Mouse (Mus musculus): ENCODE data around the gene Lrrc27. TPM values are rescaled to one million over a fixed set of nuclear protein-coding genes. Genes with fewer than 3 reads are reported as not detected.

Lrrc27 gene
- 0.43 and 0.78 TPM in 2 replicates for polyA plus RNA-seq (2015; fragmentation: Nextera tagmentation; extraction: Ambion mirVana)

GRCm38 (mm10) chr7:139212754-139213745 lies at the start of gene Lrrc27, which contains the start of gene Stk32c:
Lrrc27 (plus strand) TSS chr7:139212988.
Stk32c (minus strand) TSS chr7:139213307.
- Histone ChIP-seq H3K4me1 (ENCODE audit: insufficient read depth) (peaks cover 10% of the 10 kb centered on the region), H3K36me3 (replicated peaks; ENCODE audit: insufficient read depth, low read length) (no peaks in the 10 kb centered on the region), H3K4me3 (ENCODE audit: low read depth, low read length) (peak within 1 kb of the TSS; percentile 52), H3K27me3 (ENCODE audit: insufficient read depth, low read length) (no peaks in the 10 kb centered on the region), H3K27ac (ENCODE audit: low read depth) (peak within 1 kb of the TSS; percentile 68), H3K4me2 (ENCODE audit: low read depth, low read length) (peak within 1 kb of the TSS; percentile 77), H3K9ac (replicated peaks) (peak within 1 kb of the TSS; percentile 60), H3K9me3 (ENCODE audit: low read length) (no peaks in the 10 kb centered on the region)
- DNase-seq (peak; percentile 96), ATAC-seq (peak; percentile 99)
- 1% methylated on average over 53 of the region's 53 CpGs for WGBS (ENCODE audit: insufficient replicate concordance)
- no peak for TF ChIP-seq EP300 (IDR thresholded peaks at IDR 0.05; ENCODE audit: low read depth)
- TF ChIP-seq CTCF (IDR thresholded peaks at IDR 0.05; ENCODE audit: low read depth), result 0 out of 2 replicates have a peak, but pooled peaks have one; percentile 10

- no peaks in the 10 kb centered on the region for H3K4me1 ChIP-seq (ENCODE audit: insufficient read depth)
- no peak overlapping the region for H3K9ac ChIP-seq (replicated peaks)
- no peak for TF ChIP-seq EP300 (IDR thresholded peaks at IDR 0.05; ENCODE audit: low read depth)
- no peak for TF ChIP-seq CTCF (IDR thresholded peaks at IDR 0.05; ENCODE audit: low read depth)
- H3K9me3 ChIP-seq (ENCODE audit: low read length), result no peaks in the 10 kb centered on the region; the same call in 1 of the 2 replicates
- no peak for DNase-seq
- no peaks in the 10 kb centered on the region for H3K36me3 ChIP-seq (replicated peaks; ENCODE audit: insufficient read depth, low read length)
- WGBS (ENCODE audit: insufficient replicate concordance), result 52% methylated on average over 5 of the region's 5 CpGs
- no peak overlapping the region for H3K4me3 ChIP-seq (ENCODE audit: low read depth, low read length)
- H3K27ac ChIP-seq (ENCODE audit: low read depth), result no peak overlapping the region
- H3K4me2 ChIP-seq (ENCODE audit: low read depth, low read length), result no peak overlapping the region
- ATAC-seq, result no peak
- H3K27me3 ChIP-seq (ENCODE audit: insufficient read depth, low read length), result no peaks in the 10 kb centered on the region
These were observed 48.4 kb upstream of the Lrrc27 start for GRCm38 (mm10) chr7:139164410-139164809.

GRCm38 (mm10) chr7:139169143-139169542 lies 43.6 kb upstream of the Lrrc27 start:
- no peak overlapping the region for H3K4me3 ChIP-seq (ENCODE audit: low read depth, low read length)
- DNase-seq (no peak), ATAC-seq (no peak)
- H3K9ac ChIP-seq (replicated peaks), result no peak overlapping the region
- no peak overlapping the region for H3K4me2 ChIP-seq (ENCODE audit: low read depth, low read length)
- no peaks in the 10 kb centered on the region for H3K4me1 ChIP-seq (ENCODE audit: insufficient read depth)
- no peaks in the 10 kb centered on the region for H3K27me3 ChIP-seq (ENCODE audit: insufficient read depth, low read length)
- H3K36me3 ChIP-seq (replicated peaks; ENCODE audit: insufficient read depth, low read length), result no peaks in the 10 kb centered on the region
- no peak overlapping the region for H3K27ac ChIP-seq (ENCODE audit: low read depth)
- TF ChIP-seq EP300 (IDR thresholded peaks at IDR 0.05; ENCODE audit: low read depth), result no peak
- no peak for TF ChIP-seq CTCF (IDR thresholded peaks at IDR 0.05; ENCODE audit: low read depth)
- WGBS (ENCODE audit: insufficient replicate concordance), result 48% methylated on average over 4 of the region's 4 CpGs
- no peaks in the 10 kb centered on the region; the same call in 1 of the 2 replicates for H3K9me3 ChIP-seq (ENCODE audit: low read length)

- Histone ChIP-seq H3K9me3 (ENCODE audit: low read length) (no peaks in the 10 kb centered on the region), H3K36me3 (replicated peaks; ENCODE audit: insufficient read depth, low read length) (no peaks in the 10 kb centered on the region), H3K4me3 (ENCODE audit: low read depth, low read length) (no peak overlapping the region), H3K4me1 (ENCODE audit: insufficient read depth) (no peaks in the 10 kb centered on the region), H3K27me3 (ENCODE audit: insufficient read depth, low read length) (no peaks in the 10 kb centered on the region), H3K9ac (replicated peaks) (no peak overlapping the region), H3K4me2 (ENCODE audit: low read depth, low read length) (no peak overlapping the region), H3K27ac (ENCODE audit: low read depth) (no peak overlapping the region)
- DNase-seq (no peak), ATAC-seq (no peak)
- WGBS (ENCODE audit: insufficient replicate concordance), result 80% methylated on average over 5 of the region's 5 CpGs
- no peak for TF ChIP-seq CTCF (IDR thresholded peaks at IDR 0.05; ENCODE audit: low read depth)
- no peak for TF ChIP-seq EP300 (IDR thresholded peaks at IDR 0.05; ENCODE audit: low read depth)
These were observed 33.5 kb upstream of the Lrrc27 start for GRCm38 (mm10) chr7:139179299-139179698.

- no peak for TF ChIP-seq EP300 (IDR thresholded peaks at IDR 0.05; ENCODE audit: low read depth)
- no peak for TF ChIP-seq CTCF (IDR thresholded peaks at IDR 0.05; ENCODE audit: low read depth)
- no peak overlapping the region for H3K4me3 ChIP-seq (ENCODE audit: low read depth, low read length)
- ATAC-seq, result no peak
- DNase-seq, result no peak
- no peaks in the 10 kb centered on the region for H3K4me1 ChIP-seq (ENCODE audit: insufficient read depth)
- no peaks in the 10 kb centered on the region for H3K36me3 ChIP-seq (replicated peaks; ENCODE audit: insufficient read depth, low read length)
- no peak overlapping the region for H3K27ac ChIP-seq (ENCODE audit: low read depth)
- H3K27me3 ChIP-seq (ENCODE audit: insufficient read depth, low read length), result peaks cover 5% of the 10 kb centered on the region; the same call in 1 of the 2 replicates
- WGBS (ENCODE audit: insufficient replicate concordance), result 78% methylated on average over 3 of the region's 3 CpGs
- H3K9me3 ChIP-seq (ENCODE audit: low read length), result no peaks in the 10 kb centered on the region
- no peak overlapping the region for H3K4me2 ChIP-seq (ENCODE audit: low read depth, low read length)
- H3K9ac ChIP-seq (replicated peaks), result no peak overlapping the region
These were observed 32.7 kb upstream of the Lrrc27 start for GRCm38 (mm10) chr7:139180058-139180457.

GRCm38 (mm10) chr7:139184396-139184795 lies 28.4 kb upstream of the Lrrc27 start:
- DNase-seq (no peak), ATAC-seq (no peak)
- Histone ChIP-seq H3K9ac (replicated peaks) (no peak overlapping the region), H3K36me3 (replicated peaks; ENCODE audit: insufficient read depth, low read length) (no peaks in the 10 kb centered on the region), H3K4me2 (ENCODE audit: low read depth, low read length) (no peak overlapping the region), H3K4me1 (ENCODE audit: insufficient read depth) (peaks cover 8% of the 10 kb centered on the region), H3K4me3 (ENCODE audit: low read depth, low read length) (no peak overlapping the region), H3K9me3 (ENCODE audit: low read length) (no peaks in the 10 kb centered on the region), H3K27me3 (ENCODE audit: insufficient read depth, low read length) (peaks cover 44% of the 10 kb centered on the region), H3K27ac (ENCODE audit: low read depth) (no peak overlapping the region)
- no peak for TF ChIP-seq EP300 (IDR thresholded peaks at IDR 0.05; ENCODE audit: low read depth)
- TF ChIP-seq CTCF (IDR thresholded peaks at IDR 0.05; ENCODE audit: low read depth), result no peak
- WGBS (ENCODE audit: insufficient replicate concordance), result 70% methylated on average over 4 of the region's 4 CpGs
